Mouse (Mus musculus) activated CD4-positive, CD25-positive, alpha-beta regulatory T cell, adult 4 months (primary cell): Measurements from ENCODE around the gene Bpifa5. TPM values are rescaled to one million over a fixed set of nuclear protein-coding genes. Genes with fewer than 3 reads are reported as not detected.

ENCODE experiments used
- ATAC-seq: one replicate; pipeline ENCODE4 v1.8.0; 2017
- polyA plus RNA-seq, 2 experiments: library from polyadenylated mRNA; unstranded; fragments of 100-300 nt; shearing (Covaris generic); gene quantifications; one replicate each; pipeline ENCODE4 v1.2.1; 2017

Bpifa5 gene
- polyA plus RNA-seq, 2 experiments from 2014 or later = not detected

DNA sequence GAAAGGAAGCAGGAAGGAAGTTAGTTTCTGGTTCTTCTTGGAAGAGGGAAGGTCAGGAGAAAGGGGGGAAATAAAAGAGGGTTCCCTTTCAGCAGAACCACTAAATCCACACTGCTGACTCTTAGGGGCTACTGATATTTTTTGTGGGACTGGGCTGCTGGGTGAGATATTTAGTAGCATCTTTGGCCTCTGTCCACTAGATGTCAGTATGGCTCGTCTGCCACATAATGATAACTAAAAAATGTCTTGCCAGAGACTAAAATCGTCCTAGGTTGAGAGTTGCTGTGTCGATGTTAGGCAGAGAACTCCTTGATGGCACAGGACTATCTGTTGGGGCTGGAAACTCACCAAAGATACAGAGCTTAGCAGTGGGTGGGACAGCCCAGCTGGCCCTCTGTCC, 46.7 kb downstream of the Bpifa5 start:
- ATAC-seq = no peak

- no peak for ATAC-seq
These were observed 48.7 kb downstream of the Bpifa5 start for GRCm38 (mm10) chr2:154211121-154211520.

- ATAC-seq = no peak
These were observed 49.5 kb downstream of the Bpifa5 start for GRCm38 (mm10) chr2:154211881-154212280.

DNA sequence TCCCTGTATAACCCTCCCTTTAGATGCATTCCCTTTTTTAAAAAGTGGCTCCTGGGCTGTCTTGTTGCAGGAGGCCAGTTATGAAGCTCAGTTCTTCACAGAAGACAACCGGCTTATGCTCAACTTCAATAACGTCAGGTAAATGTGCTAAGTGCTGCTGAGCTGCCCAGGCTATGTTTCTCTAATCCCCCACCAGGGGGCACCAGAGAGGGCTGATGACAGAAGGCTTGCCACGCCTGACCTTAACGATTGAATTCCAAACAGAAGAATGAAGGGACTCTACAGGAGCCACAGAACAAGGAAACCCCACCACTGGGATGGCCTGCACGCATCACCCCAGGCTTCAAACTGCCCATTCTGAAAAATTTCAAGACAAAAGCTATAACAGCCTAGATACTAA, 52.8 kb downstream of the Bpifa5 start:
- no peak for ATAC-seq

Other genes with a start within 250 kb of the Bpifa5 start
- not detected for gene Bpifb3, start 244.4 kb upstream of the Bpifa5 start, polyA plus RNA-seq
- gene Bpifb4, start 224.4 kb upstream of the Bpifa5 start, polyA plus RNA-seq = not detected
- not detected for gene Bpifa6, start 187.7 kb upstream of the Bpifa5 start, polyA plus RNA-seq
- gene Bpifa2, start 154.3 kb upstream of the Bpifa5 start, polyA plus RNA-seq = under 1 TPM in 1 of 2 experiments, not detected in 1; 0.83 TPM
- gene Bpifa3, start 32.3 kb upstream of the Bpifa5 start, polyA plus RNA-seq = not detected
- gene Bpifa1, start 19.7 kb upstream of the Bpifa5 start, polyA plus RNA-seq = not detected
- not detected for gene Bpifb1, start 28.2 kb downstream of the Bpifa5 start, polyA plus RNA-seq
- not detected for gene Bpifb5, start 61.1 kb downstream of the Bpifa5 start, polyA plus RNA-seq
- gene Bpifb9a, start 95.2 kb downstream of the Bpifa5 start, polyA plus RNA-seq = not detected
- gene Bpifb9b, start 144.6 kb downstream of the Bpifa5 start, polyA plus RNA-seq = not detected
- 10 to 100 TPM; 37.5 to 67.2 TPM for gene Cdk5rap1, start 210.4 kb downstream of the Bpifa5 start, polyA plus RNA-seq
- gene Snta1, start 245.5 kb downstream of the Bpifa5 start, polyA plus RNA-seq = not detected